Mouse (Mus musculus) stomach, postnatal 0 days (tissue): ENCODE measurements at regions not wholly inside any gene's neighbourhood (a gene's known extent, or its start where the extent isn't known, plus 50 kb on each side); places are given as distances from the start of the nearest gene placed in this dataset.

ENCODE experiments used
- ATAC-seq: fragments of 200-750 bp; cut with Nextera tagmentation; 2 replicates; pipeline ENCODE4 v1.8.0; 2017; ENCODE audit not compliant: low FRiP score, low TSS enrichment
- DNase-seq: peaks from one replicate; pipeline ENCODE4 v3.0.0-alpha.2; 2016; ENCODE audit warnings: low spot score
- H3K27ac ChIP-seq: fragments of 300-500 bp; sonication (generic); replicated peaks from 2 replicates; pipeline ENCODE4 v1.5.1; 2014; ENCODE audit warnings: mild to moderate bottlenecking, control low read depth
- H3K27me3 ChIP-seq: fragments of 300-500 bp; sonication (generic); 2 replicates; pipeline ENCODE4 v1.6.1; 2014; ENCODE audit warnings: low read length; ENCODE audit not compliant: control insufficient read depth, insufficient read depth
- H3K36me3 ChIP-seq: fragments of 300-500 bp; sonication (generic); 2 replicates; pipeline ENCODE4 v1.6.1; 2014; ENCODE audit warnings: low read length, mixed read lengths; ENCODE audit not compliant: control insufficient read depth, insufficient read depth
- H3K4me1 ChIP-seq: fragments of 300-500 bp; sonication (generic); replicated peaks from 2 replicates; pipeline ENCODE4 v1.6.1; 2014; ENCODE audit warnings: antibody characterized with exemption; ENCODE audit not compliant: control insufficient read depth, insufficient read depth
- H3K4me2 ChIP-seq: fragments of 300-500 bp; sonication (generic); replicated peaks from 2 replicates; pipeline ENCODE4 v1.6.1; 2014; ENCODE audit warnings: low read depth, mild to moderate bottlenecking, control low read depth, moderate library complexity
- H3K4me3 ChIP-seq: fragments of 300-500 bp; sonication (generic); 2 replicates; pipeline ENCODE4 v1.5.1; 2014; ENCODE audit warnings: low read depth, low read length, control low read depth
- H3K9ac ChIP-seq: fragments of 300-500 bp; sonication (generic); 2 replicates; pipeline ENCODE4 v1.6.1; 2014; ENCODE audit warnings: mild to moderate bottlenecking, low read length, control low read depth, mixed read lengths
- H3K9me3 ChIP-seq: fragments of 300-500 bp; sonication (generic); 2 replicates; pipeline ENCODE4 v1.6.1; 2016; ENCODE audit warnings: low read length; ENCODE audit not compliant: control insufficient read depth
- CTCF ChIP-seq: IDR thresholded peaks from 2 replicates; pipeline ENCODE4 v1.5.1; 2016; ENCODE audit warnings: antibody characterized with exemption, low read depth, mild to moderate bottlenecking, moderate library complexity
- EP300 ChIP-seq: optimal IDR thresholded peaks from 2 replicates; pipeline ENCODE3; 2016; ENCODE audit warnings: antibody characterized with exemption
- WGBS: fragments of 180-500 bp; shearing (Covaris S2); extraction: QIAGEN DNeasy Blood & Tissue Kit; methylation state at CpG from one replicate; pipeline ENCODE4 v1.1.7; 2014; 5-methylcytosine and 5-hydroxymethylcytosine counted together

DNA sequence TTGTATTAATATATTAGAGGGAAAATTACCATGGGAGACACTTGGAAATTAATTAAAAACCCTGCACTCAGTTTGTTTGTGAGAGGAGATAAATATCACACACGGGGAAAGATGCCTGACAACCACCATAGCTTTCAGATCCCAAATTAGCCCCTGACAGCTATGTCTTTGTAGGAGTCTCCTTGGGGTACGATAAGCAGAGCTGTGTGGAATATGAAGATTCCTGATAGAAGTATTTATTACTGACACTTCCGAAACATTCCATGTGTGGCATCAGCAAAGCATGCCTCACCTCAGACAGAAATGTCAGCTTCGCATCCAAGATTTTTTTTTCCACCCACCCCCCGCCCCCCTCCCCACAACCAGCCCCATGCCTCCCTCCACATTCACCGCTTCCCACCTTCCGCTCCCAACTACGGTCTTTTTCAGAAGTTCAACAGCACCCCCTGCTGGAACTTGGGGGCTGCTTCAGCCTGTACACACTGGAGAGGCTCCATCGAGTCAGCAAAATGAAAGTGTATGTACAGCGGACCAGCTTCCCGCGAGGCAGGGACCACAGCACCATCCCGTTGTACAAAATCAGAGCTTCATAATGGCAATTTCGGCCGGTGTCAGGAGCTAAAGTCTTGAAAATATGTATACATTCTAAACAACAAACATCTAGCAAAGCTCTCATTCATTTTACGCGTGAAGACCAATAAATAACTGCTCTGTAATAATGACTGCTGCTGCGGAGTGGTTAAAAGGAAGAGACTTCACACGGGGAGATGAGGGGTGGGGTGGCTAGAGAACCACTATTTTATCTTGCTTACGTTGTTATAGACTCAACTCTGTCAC, 66.7 kb downstream of the Rwdd3 start:
- H3K27ac ChIP-seq, result no peak overlapping the region
- no peak overlapping the region for H3K9ac ChIP-seq
- no peaks in the 10 kb centered on the region for H3K27me3 ChIP-seq
- 26% methylated on average over 20 of the region's 20 CpGs for WGBS
- H3K36me3 ChIP-seq, result no peaks in the 10 kb centered on the region
- H3K9me3 ChIP-seq, result no peaks in the 10 kb centered on the region
- peak; percentile 86 for ATAC-seq
- H3K4me2 ChIP-seq, result peak overlapping the region; percentile 42
- TF ChIP-seq CTCF (peak; percentile 84), EP300 (no peak)
- peak; percentile 76 for DNase-seq
- peak overlapping the region; percentile 35 for H3K4me3 ChIP-seq
- H3K4me1 ChIP-seq, result no peaks in the 10 kb centered on the region

DNA sequence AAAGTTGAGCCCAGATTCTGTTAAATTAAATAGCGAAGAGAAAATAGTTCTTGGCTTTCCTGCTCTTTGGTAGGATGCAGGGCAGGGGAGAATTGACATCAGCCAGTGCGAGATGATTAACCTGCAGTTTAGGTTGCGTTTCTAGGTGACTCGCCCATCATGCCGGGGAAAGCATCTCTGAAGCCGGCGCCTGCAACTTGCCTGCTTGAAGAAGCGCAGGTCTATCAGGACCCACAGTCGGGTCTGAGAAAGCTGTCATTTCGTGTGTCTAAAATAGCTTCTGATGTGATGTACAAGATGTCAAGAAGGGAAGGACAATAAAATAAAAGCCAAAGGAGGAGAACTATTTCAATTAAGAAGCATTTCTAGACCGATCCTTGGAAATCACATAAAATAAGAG, 68.6 kb downstream of the Rwdd3 start:
- WGBS, result 76% methylated on average over 11 of the region's 11 CpGs
- DNase-seq (no peak), ATAC-seq (no peak)
- TF ChIP-seq CTCF, result no peak
- no peak for TF ChIP-seq EP300
- Histone ChIP-seq H3K9ac (no peak overlapping the region), H3K4me3 (no peak overlapping the region), H3K4me1 (no peaks in the 10 kb centered on the region), H3K27ac (no peak overlapping the region), H3K4me2 (no peak overlapping the region), H3K36me3 (no peaks in the 10 kb centered on the region), H3K27me3 (no peaks in the 10 kb centered on the region), H3K9me3 (no peaks in the 10 kb centered on the region)

DNA sequence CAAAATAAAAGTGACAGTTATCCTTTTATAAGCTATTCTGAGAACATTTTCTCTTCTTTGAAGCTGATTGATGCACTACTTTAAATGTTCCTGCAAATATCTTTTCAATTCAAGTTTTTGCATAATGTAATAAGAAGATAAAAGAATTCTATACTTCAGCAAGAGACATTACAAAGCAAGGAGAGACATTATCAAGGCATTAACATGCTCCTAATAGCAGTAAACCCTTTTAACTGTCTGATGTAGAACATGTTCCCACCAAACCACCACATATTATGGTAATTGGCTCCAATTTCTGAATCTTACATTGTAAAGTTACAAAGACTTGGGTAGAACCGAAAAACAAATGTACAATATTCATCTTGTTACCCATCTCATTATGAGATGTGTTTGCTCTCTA, 69.4 kb downstream of the Rwdd3 start:
- Histone ChIP-seq H3K36me3 (no peaks in the 10 kb centered on the region), H3K27ac (no peak overlapping the region), H3K27me3 (no peaks in the 10 kb centered on the region), H3K9me3 (no peaks in the 10 kb centered on the region), H3K9ac (no peak overlapping the region), H3K4me1 (no peaks in the 10 kb centered on the region), H3K4me2 (no peak overlapping the region), H3K4me3 (no peak overlapping the region)
- no peak for ATAC-seq
- 86% methylated on average over 1 of the region's 1 CpGs for WGBS
- TF ChIP-seq CTCF (no peak), EP300 (no peak)
- no peak for DNase-seq

DNA sequence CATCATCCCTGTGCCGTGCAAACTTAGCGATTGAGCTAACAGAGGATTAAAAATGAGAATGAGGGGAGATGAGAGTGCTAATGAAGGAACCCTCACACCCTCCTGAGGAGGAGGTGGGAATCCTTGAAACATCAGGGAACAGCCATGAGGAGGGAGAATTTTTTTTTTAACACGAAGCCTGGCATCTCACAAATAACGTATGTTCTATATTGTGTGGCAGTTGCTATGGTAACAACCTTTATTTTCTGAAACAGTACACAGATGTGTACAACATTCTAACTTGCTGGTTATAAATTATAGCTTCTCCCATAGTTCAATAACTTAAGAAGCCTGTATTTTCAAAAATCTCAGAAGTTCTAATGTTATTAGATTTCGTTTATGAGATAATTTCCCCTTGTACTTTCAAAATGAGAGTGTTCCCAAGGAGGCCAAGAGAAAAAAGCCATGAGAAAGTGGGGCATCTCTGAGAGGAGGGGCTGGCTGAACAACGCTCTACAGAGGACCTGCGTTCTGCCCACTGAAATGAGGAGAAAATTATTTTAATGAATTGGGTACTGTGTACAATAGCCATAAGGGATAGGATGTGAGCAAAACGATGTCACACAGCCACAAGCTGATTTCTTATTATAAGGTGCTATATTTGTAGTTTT, 71.2 kb downstream of the Rwdd3 start:
- Histone ChIP-seq H3K9me3 (no peaks in the 10 kb centered on the region), H3K4me3 (no peak overlapping the region), H3K4me2 (no peak overlapping the region), H3K4me1 (no peaks in the 10 kb centered on the region), H3K36me3 (no peaks in the 10 kb centered on the region), H3K9ac (no peak overlapping the region), H3K27ac (no peak overlapping the region), H3K27me3 (no peaks in the 10 kb centered on the region)
- ATAC-seq (no peak), DNase-seq (no peak)
- TF ChIP-seq EP300, result no peak
- no peak for TF ChIP-seq CTCF
- 74% methylated on average over 8 of the region's 8 CpGs for WGBS

DNA sequence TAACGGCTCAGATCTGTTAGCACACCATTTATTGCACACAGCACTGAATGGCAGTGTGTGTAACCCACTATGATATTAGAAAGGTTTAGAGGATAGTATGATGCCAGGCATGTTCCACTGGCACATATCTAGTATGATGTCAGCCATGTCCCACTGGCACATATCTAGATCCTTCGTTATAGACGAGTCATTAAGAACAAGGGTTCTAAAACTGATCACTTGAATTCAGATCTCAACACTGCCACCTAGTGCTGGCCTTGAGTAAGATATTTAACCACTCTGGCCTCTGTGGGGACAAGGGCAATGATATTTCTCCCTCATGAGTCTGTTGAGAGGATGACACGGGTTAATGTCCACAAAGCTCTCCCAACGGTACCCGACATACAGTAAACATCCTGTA, 78.0 kb downstream of the Rwdd3 start:
- no peaks in the 10 kb centered on the region for H3K9me3 ChIP-seq
- no peaks in the 10 kb centered on the region for H3K27me3 ChIP-seq
- H3K9ac ChIP-seq, result no peak overlapping the region
- peak; percentile 34 for DNase-seq
- no peaks in the 10 kb centered on the region for H3K36me3 ChIP-seq
- no peak overlapping the region for H3K4me2 ChIP-seq
- TF ChIP-seq CTCF (peak; percentile 71), EP300 (no peak)
- no peak for ATAC-seq
- no peak overlapping the region for H3K4me3 ChIP-seq
- no peaks in the 10 kb centered on the region for H3K4me1 ChIP-seq
- 28% methylated on average over 6 of the region's 6 CpGs for WGBS
- no peak overlapping the region for H3K27ac ChIP-seq

DNA sequence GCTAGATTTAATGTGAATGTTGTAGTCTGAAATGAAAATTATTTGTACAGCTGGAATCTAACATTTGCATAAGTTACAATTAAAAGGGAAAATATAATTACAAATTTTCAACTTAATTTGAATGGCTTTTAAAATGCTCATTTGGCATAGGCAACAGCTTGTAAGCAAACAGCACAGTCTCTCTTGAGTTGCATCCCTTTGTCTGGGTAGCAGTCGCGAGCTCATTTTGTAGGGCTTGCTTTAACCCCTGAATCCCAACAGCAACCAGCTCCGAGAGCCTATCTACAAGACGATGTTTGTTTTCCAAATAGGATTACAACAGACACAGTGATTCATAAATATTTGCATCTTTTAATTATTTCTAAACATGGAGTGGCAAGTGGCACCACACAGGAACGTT, 82.8 kb downstream of the Rwdd3 start:
- H3K27me3 ChIP-seq, result no peaks in the 10 kb centered on the region
- no peaks in the 10 kb centered on the region for H3K36me3 ChIP-seq
- TF ChIP-seq EP300 (no peak), CTCF (no peak)
- H3K27ac ChIP-seq, result no peak overlapping the region
- no peak overlapping the region for H3K4me3 ChIP-seq
- DNase-seq (no peak), ATAC-seq (no peak)
- H3K4me2 ChIP-seq, result no peak overlapping the region
- WGBS, result 52% methylated on average over 5 of the region's 5 CpGs
- H3K4me1 ChIP-seq, result no peaks in the 10 kb centered on the region
- no peak overlapping the region for H3K9ac ChIP-seq
- H3K9me3 ChIP-seq, result no peaks in the 10 kb centered on the region
